Mouse (Mus musculus): ENCODE data around the gene Zmynd11.

Gene Zmynd11

DNA sequence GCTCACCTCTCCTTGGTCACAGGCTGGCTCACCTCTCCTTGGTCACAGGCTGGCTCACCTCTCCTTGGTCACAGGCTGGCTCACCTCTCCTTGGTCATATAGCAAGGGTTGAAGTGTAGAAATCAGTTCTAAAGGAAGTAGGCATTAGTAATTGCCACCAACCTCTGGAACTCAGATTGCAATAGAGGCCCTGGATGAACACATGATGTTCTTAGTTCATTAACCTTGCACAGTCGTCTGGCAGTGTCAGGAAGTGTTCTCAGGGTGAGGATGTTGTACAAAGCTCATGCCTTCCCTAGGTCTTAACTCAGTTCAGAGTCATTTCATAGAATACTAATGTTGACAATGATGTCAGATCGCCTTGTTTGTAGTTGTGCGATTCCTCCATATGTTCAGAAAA is 112.1 kb downstream of the Zmynd11 start:
- no peak for DNase-seq

DNA sequence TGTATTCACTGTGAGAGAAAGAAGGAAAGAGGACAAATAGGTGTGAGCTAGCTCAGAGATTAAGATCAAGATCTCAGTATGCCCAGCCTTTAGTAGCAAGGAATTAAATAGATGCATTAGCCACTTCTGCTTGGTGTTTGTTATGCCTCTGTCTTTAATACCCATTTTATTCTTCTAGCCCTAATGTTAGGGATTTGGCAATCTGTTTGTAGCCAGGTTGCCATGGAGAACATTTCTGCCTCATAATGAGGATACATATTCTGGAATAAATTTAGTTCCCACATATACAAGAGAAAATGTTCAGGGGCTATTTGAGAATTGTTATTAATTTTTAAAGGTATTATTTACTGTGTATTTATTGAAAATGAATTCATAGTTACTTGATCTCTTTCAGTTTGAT is 114.5 kb downstream of the Zmynd11 start:
- no peak for DNase-seq

DNA sequence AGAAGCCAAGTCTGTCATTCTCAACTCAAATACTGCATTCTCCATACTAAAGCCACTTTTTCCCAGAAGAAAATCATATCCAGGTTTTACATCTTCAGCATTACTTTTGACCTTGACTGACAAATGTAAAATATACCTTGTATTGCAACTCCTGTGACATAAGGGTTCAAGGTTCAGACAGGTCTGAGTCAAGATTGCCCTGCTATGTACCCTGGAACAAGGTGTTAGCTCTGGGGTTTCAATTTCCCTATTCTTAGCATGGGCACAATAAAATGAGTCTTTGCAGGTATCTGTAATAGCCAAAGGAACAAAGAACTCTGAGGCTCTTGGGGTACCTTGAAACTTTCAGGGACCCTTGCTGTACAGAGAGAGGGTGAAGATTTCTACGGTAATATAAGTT is 115.2 kb downstream of the Zmynd11 start:
- DNase-seq, result no peak

DNA sequence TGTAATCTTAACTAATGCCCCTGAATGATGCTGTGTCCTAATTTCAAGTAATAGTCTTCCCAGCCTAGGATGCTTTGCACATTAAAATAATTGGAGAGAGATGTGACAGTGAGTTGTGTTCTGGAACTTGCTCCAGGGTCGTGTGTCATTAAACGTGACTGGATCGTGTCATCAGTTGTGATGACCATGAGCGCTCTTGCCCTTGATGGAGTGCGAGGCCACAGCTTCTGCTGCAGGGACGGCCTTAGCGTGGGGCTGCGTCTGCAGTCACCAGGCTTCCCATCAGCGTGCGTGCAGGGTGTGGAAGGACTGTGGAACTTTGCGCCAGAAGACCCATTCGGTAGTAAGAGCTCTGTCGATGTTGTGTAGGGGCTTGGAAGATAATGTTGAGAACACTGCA is 116.4 kb downstream of the Zmynd11 start:
- DNase-seq, result no peak

DNA sequence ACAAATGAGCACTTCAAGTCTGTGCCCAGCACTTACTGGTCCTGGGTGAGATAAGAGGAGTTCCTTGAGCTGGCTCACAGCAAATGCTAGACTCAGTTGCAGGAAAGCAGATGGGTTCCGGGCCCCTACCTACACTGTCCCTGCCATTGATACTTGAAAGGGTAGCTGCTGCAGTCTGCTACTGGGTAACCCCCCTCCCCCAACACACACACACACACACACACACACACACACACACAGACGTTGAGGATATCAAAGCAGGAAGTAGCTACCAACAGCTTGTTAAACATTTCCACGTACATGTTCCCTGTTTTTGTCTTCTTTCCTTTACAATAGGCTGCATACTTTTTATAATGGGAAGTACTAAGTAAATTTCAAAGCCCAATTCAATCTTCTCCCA is 127.2 kb downstream of the Zmynd11 start:
- no peak for DNase-seq

- peak; percentile 34 to 39 for DNase-seq
Observed at GRCm38 (mm10) chr13:9636505-9636904, 128.6 kb downstream of the Zmynd11 start.

DNA sequence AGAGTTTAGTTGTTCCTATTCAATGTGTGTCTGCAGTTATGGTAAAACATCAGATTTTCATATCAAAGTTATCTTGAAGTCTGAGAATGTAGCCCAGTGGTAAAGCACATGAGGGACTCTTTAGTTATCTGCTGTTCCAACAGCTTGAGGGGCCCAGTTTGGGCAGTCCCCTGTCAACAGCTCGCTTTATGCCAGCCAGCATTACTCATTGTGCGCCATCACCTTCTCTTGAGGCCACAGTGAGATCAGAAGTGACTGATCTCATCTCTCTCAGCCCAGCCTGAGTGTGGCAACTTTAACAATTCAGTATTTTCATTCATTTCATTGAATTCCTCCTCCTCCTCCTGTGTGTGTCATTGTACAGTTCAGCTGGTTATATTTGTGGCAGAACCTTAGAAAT is 129.2 kb downstream of the Zmynd11 start:
- no peak for DNase-seq
